Mouse (Mus musculus): Measurements from ENCODE around the gene Castor2.

Castor2 gene

DNA sequence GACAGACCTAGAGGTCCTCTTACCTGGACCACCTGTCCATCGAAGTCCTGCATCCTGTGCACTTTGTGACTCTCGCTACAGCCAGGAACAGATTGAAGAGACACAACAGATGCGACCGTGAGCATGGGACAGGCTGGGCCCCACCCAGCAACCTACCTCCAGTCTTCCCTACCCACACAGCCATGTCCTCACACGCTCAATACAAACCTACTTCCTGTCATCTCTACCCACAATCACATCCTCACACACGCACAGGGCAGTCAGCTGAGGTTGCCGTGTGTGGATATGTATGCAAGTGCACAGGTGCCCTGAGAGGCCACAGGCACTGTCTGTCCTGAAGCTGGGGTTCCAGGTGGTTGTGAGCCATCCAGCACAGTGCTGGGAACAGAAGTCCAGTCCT lies 67.1 kb downstream of the Castor2 start:
- no peak for DNase-seq (ENCODE audit: low spot score)

GRCm38 (mm10) chr5:134168033-134168432 lies 68.5 kb downstream of the Castor2 start:
- no peak for DNase-seq (ENCODE audit: low spot score)

DNA sequence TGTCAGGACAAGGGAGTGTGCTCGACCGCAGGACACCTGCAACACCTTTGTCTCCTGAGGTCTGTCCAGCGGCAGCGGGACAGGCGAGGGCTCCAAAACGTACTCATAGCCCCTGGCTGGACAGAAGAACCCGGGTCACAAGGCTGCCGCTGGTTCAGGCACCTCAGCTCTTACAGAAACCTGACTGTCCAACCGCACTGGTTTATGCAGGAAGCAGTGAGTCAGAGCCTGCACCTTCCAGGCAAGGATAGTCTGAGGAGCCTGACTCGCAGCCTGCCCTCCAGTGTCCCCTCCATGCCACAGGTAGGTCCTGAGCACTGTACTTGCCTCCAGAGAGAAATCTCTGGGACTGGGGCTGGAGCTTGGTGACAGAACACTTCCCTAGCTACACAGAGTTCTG lies 69.7 kb downstream of the Castor2 start:
- DNase-seq (ENCODE audit: low spot score): no peak

GRCm38 (mm10) chr5:134170167-134170566 lies 70.7 kb downstream of the Castor2 start:
- no peak for DNase-seq (ENCODE audit: low spot score)

DNA sequence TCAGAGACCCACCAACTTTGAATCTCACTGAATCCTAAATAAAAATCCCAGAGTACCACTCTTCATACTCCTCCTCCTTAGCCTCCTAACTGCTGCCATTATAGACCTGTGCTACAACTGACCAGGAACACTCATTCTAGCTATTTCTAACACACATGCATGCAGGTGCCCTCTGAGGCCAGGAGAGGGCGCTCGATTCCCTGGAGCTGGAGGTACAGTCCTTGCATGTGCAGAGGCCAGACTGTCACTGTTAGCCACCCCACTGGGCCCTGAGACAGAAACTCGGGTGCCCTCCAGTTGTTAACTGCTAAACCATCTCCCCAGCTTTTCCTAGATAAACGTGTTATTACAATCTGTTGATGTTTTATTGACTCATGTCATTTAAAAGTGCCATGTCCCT lies 73.7 kb downstream of the Castor2 start:
- DNase-seq (ENCODE audit: low spot score): no peak

GRCm38 (mm10) chr5:134175696-134176095 lies 76.2 kb downstream of the Castor2 start:
- no peak for DNase-seq (ENCODE audit: low spot score)

DNA sequence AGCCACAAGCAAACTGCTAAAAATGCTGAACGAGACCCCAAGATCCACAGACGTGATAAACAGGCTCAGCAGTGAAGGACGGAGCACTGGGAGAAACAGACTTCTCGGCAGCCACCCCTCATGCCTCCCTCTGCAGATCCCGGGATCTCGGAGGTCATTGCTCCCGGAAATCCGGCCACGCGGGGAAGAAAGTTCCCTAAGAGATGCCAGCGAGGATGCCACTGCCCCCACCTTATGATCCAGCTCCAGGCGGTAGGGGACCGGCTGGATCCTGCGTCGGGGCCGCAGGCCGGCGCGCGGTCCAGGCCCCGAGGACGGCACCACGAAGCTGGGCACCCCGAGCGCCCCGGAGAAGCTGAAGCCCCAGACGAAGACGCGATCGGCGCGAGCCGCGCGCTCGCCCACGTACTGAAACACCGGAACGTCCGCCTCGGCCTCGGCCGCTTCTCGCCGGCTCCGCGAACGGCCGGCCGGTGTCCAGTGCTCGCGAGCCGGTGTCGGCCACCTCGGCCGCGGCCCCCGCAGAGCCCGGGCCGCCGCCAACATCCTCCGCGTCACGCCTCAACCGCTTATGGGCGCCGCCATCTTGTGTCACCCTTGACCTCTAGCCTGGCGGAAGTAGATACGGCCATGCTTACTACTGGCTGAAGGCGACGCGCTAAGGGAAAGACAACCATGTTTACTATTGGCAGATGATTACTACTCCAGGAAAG lies 76.8 kb downstream of the Castor2 start, which contains the start of gene Rcc1l:
TSS of gene Rcc1l (minus strand) at position 606 of the 713 bp plus-strand sequence.
- DNase-seq (ENCODE audit: low spot score): peak; percentile 79

DNA sequence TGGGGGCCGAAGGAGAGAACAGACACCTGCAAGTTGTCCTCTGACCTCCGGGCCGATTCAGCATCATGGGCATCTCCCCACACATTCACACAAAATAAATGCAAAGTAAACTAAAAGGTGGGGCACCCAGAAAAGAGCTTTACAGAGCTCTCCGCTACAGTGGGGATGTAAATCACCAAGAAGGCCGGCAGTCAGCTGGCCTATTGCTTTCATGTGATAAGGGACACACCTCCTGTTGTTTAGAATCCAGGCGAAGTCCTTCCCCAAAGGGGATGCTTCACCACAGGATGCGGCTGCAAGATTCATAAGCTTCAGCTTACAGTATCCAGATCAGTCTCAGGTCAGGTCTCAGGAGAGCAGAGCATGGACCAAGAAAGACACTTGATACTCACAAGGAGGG lies 79.0 kb downstream of the Castor2 start:
- no peak for DNase-seq (ENCODE audit: low spot score)

DNA sequence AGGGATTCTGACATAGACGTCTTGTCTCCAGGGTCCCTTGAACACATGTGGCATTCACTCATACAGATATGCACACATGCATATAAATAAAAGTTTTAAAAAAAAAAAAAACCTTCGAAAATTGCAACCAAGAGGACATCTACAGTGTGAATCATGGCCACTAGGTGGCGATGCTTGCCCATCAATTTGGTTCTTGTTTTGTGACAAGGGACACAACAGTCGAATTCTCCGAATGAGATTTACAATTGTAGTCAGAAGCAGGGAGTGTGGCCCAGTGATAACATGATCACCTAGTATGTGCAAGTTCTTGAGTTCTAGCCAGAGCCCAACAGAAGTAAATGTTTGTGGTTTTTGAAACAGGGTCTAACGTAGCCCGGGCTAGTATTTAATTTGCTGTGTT lies 80.4 kb downstream of the Castor2 start:
- peak; percentile 67 for DNase-seq (ENCODE audit: low spot score)

GRCm38 (mm10) chr5:134182172-134182571 lies 82.7 kb downstream of the Castor2 start:
- no peak for DNase-seq (ENCODE audit: low spot score)

DNA sequence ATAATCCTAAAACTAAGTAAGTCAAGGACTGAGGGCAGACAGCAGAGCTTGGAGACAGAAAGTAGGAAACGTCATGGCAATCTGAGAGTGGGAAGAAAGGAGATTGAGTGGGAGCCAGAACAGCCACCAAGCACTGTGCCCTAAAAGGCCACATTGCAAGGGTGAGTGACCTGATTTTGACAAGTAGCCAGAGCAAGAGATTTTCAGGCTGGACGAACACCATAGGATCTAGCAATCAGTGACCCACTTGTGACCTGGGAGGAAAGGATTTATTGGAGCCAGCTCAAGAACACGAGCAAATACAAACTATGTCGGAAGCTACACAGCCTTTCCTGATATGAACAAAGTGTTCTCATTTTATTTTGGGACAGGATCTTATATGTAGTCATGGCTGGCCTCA lies 83.2 kb downstream of the Castor2 start:
- DNase-seq (ENCODE audit: low spot score): no peak

GRCm38 (mm10) chr5:134183162-134183561 lies 83.7 kb downstream of the Castor2 start:
- DNase-seq (ENCODE audit: low spot score): no peak

DNA sequence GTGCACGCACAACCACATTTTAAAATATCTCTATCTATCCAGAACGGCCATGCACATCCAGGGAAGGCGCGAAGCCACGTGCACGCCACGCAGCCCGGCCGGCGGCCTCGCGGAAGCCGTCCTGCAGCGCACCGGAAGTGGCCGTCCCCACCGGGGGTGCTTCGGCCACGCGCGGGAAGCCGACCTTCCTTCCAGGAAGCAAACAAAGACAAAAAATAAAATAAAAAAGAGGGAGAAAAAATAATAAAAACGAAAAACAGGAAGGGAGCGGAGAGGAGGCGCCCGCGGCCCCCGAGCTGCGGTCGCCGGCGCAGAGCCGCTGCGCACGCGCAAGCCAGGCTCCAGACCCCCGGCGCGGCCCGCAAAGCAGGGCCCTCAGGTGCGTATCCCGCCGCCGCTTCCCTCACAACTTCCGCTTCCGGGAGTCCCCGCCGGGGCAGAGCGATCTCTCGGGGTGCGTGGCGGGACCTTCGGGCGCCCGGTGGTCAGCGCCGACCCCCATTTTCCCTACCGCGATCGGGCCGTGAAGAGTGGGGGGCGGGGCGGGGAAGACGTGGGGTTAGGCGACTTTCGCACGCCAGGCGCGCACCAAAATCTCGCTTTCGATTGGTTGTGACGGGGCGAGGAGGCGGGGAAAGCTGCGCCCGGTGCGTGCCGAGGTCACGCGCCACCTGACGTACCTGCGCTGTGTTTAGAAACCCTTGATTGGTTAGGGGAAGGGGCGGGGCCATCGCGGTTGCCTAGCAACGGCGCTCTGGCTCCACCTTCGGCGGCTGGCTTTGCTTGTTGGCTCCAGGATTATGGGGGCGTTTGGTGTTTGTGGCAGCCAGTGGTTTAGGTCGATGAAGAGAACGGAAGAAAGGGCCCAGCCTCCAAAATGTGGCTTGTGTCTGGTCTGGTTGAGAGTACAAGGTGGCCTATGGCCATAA lies 84.6 kb downstream of the Castor2 start, which contains the start of gene Gtf2ird2:
TSS of gene Gtf2ird2 (plus strand) at position 140 of the 929 bp plus-strand sequence.
- DNase-seq (ENCODE audit: low spot score): peak; percentile 98

GRCm38 (mm10) chr5:134186059-134186458 lies 86.5 kb downstream of the Castor2 start:
- DNase-seq (ENCODE audit: low spot score): no peak

DNA sequence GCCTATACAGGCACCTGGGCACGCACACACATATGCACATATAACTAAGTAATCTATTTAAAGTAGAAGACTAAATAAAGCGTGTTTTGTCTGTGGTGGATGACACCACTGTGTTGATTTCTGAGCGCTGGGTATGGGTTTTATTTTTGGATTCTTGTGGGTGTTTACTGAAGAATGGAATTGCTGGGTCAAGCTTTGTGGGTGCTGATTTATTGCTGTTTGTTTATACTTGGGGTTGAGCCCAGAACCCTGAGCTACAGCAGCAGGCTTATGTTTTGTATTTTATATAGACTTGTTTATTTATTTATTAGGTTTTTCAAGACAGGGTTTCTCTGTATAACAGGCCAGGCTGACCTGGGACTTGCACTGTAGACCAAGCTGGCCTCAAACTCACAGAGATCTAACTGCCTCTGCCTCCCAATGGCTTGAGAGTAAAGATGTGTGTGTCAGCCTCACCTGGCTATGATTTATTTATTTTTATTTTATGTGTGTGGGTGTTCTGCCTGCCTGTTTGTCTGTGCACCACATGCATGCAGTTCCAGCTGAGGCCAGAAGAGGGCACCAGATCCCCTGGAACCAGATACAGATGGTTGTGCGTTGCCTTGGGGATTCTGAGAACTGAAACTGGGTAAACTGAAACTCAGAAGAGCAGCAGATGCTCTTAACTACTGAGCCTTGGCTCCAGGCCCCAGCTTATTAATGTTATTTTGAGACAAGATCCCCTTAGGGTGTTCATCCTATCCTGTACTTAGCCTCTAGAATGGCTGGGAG lies 87.6 kb downstream of the Castor2 start:
- DNase-seq (ENCODE audit: low spot score): peak; percentile 43

DNA sequence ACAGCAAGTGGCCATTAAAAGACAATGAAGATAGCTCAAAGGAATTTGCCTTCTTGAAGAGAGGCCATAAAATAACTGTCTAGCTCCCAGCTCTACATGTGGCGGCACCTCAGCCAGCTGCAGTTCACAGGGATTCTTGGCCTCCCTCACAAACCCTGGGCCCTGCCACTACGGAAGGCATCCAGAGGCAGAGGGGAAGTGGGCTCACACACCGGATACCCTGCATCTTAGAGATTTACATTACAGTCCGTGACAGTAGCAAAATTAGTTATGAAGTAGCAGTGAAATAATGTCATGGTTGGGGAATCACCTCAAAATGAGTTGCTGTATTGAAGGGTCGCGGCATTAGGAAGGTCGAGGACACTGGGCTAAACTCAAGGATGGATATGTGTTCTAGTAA lies 89.1 kb downstream of the Castor2 start:
- no peak for DNase-seq (ENCODE audit: low spot score)

DNA sequence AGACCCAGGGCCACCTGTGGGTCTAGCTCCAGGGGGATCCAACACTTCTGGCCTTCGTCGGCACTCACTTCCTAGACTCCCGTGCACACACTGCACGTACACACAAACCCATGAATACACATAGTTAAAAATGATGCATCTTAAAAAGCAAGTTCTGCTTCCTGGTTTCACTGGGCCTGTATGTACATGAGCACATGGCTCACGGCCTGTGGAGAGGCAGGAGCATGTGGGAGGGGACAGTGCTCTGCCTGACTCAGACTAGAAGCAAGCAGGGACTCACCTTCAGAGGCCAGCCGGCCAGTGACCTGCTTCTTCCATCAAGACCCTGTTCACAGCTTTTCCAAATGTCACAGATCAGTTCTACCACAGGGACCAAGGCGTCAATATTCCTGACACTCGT lies 94.2 kb downstream of the Castor2 start:
- DNase-seq (ENCODE audit: low spot score): no peak
